Mouse (Mus musculus) frontal cortex, postnatal 25 days (tissue): ENCODE measurements around the gene Bud13.
"Not testable (repeated sequence)": the region's sequence is repeated elsewhere in the genome, so short reads cannot be mapped to it uniquely, and the experiment has no call there.

Source experiments
- DNase-seq, 2 experiments: peaks; one replicate each; pipeline ENCODE4 v3.0.0; 2022; ENCODE audit warnings: low spot score in 2 of 2

Bud13 gene

DNA sequence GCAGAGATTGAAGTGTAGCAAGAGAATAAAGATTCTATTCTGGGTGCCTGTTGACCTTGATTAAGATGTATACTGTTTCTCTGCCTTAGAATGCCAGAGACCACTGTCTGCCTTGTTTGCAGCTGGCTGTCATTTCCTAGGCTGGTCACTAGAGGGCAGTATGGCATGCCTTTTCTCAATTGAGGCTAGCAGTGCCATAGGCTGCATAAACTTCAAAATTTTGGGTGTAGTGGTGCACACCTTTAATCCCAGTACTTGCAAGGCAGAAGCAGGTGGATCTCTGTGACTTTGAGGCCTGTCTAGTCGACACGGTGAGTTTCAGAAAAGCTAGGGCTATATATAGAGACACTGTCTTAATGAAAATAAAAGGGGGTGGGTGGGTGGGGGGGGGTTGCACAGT, 19.3 kb downstream of the Bud13 start:
- peak; percentile 29 to 47 for DNase-seq

GRCm38 (mm10) chr9:46309121-46309520, 26.3 kb downstream of the Bud13 start:
- no peak for DNase-seq

DNA sequence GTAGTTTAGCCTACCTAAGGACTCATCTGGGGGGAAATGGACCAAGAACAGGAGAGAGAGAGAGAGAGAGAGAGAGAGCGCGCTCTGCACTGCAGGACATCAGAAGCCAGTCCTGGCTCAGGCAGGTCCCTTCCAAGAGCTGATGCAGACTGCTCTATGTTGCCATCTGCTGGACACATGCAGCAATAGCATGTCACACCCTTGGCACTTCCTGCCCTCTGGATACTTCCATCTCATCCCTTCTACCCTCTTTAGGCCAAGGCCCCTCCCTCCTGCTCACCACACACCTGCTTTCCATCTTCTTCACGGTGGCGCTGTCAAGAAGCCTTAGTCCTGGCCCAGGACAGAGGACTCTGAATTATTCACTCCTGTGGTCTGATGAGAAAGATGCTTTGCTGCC, 31.7 kb downstream of the Bud13 start:
- peak in 1 of 2 experiments; percentile 51 for DNase-seq

DNA sequence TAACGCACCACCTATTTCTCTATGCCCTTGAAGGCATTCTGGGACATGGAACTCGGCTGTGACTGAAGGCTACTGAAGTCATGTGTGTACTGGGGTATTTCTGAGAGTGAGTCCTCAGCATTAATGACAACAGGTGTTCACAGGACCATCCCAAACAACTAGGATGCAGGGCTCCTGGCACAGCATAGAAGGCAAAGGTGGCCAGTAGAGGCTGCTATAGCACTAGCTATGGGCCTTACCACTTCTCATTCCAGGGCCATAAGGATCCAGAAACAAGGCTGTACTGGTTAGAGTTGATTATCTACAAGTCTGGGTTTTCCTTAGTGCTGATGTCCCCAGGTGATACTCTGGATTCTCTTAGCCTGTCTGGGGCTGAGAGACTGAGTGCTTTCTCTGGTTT, 32.1 kb downstream of the Bud13 start:
- no peak for DNase-seq

DNA sequence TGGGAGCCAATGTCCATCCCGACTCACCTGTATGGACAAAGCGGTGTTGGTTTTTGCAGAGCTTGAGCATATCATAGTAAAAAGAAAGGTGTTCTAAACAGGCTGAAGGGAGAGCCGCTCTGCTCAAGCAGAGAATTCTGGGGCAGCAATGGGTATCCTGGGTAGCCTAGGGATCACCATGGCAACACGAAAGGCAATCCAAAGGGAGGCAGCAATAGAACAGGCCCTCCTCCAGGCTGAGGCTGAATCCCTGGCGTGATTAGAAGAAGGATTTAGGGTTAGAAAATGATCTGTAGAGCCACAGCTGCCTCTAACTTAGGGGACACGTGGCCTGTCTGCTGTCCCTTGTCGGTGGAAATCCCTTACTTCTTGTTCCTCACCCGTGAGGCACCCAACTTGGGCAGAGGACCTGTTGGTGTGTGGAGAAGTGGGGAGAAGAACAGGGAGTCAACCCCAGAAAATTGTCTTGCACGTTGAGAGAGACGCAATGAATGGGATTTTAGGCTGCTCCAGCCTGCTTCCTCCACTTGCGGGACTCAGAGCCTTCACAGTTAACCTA, 33.1 kb downstream of the Bud13 start:
- no peak for DNase-seq

DNA sequence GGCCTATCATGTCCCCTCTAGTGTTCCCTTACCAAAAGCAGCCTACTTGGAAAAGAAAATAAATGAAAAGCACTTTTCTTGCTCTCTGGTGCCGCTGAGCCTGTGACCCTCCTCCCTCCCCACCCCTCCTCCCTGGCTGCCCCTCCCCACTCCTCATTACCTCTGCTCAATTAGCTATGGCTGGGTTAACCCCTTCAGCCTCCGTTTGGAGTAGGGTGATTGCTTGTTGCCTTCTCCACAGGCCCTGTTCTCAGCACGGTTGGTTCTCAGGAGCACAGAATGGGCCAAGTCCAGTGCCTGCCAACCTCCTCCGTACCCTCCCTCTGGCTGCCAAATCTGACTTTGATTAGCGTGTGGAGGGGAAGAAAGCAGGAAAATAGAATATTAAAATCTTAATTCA, 33.6 kb downstream of the Bud13 start:
- no peak for DNase-seq

DNA sequence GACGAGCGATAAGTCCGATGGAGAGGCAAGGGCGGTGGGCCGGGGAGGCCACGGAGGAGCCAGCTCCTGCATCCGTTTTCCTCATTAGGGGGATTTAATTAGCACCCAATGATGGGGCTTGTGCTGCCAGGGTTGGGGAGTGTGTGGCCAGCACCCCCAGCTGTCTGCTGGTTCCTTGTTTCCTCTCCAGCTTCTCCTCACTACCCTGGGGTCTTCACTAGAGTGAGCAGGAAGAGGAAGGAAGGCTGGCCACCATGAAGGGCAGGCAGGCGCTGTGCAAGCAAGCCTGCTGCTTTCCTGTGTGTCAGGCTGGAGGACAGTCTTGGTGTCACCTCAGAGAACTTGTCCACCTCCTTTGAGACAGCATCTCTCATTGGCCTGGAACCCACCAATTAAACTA, 34.1 kb downstream of the Bud13 start:
- DNase-seq, result no peak

- no peak for DNase-seq
Measured at GRCm38 (mm10) chr9:46317957-46318356, 35.1 kb downstream of the Bud13 start.

DNA sequence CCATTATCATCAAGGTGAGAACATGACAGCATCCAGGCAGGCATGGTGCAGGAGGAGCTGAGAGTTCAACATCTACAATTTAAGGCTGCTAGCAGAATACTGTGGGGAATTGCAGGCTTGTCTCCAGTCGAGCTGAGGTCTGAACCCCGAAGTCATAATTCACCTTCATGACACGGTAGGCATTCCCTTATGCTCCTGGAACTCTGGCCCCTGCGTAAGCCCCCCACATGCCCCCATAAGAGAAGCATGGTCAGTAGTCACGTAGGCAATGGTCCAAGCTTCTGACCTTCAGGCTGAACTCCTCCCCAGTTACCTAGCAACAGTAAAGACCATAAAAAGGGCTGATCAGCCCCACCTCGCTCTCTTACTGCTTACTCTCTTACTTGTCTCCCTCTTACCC, 37.1 kb downstream of the Bud13 start, which contains the start of gene 4931429L15Rik:
Gene 4931429L15Rik, minus strand, starts transcription at position 101 of the 400 bp plus-strand sequence.
- DNase-seq, result not testable (repeated sequence)

DNA sequence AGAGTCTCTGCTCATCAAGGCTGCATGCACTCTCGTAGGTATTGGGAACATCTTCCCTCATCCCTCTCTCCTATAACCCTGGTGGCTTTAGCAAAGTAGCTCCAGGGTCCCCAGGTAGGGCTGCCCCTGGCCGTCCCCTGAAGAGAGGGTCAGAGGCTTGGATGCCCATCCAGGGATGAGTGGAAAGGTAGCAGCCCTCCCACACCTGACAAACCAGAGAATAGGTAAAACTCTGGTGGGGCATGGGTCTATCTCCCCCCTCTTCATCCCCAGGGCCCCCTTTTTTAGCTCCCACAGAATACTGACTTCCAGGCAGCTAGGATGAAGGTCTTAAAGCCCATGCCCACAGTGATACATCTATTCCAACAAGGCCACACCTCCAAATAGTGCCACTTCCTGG, 37.7 kb downstream of the Bud13 start:
- no peak for DNase-seq

DNA sequence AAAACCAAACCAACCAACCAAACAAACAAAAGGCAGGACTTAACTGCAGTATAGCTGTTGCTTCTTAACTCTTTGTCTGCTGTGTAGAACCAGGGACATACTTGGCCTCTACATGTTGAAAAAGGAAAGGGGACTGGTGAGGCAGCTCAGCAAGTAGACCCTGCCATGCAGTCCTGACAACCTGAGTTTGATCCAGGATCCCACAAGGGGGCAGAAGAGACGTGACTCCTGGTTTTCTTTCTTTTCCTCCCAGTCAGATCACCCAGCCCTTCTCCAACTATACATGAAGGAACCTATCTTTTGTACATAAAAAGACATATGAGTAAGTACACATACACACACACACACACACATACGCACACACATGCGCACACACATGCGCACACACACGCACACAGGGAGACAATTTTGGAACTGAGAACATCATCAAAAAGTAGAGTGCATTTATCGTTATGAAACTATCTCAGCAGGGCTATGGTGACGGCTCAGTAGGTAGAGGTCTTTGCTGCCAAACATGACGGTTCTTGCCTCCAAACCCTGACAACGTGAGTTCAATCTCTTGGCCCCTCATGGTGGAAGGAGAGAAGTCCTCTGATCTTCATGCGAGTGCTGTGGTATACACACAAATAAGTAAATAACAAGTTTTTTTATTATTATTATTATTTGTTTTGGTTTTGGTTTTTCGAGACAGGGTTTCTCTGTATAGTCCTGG, 44.0 kb downstream of the Bud13 start:
- DNase-seq, result no peak

GRCm38 (mm10) chr9:46327706-46328571, 45.1 kb downstream of the Bud13 start:
- DNase-seq, result no peak

GRCm38 (mm10) chr9:46328572-46329249, 45.9 kb downstream of the Bud13 start:
- peak in 1 of 2 experiments; percentile 51 for DNase-seq

- DNase-seq, result no peak
Measured at GRCm38 (mm10) chr9:46329250-46329648, 46.4 kb downstream of the Bud13 start.

GRCm38 (mm10) chr9:46329801-46330585, 47.2 kb downstream of the Bud13 start:
- no peak for DNase-seq

GRCm38 (mm10) chr9:46330586-46330895, 47.7 kb downstream of the Bud13 start:
- no peak for DNase-seq

GRCm38 (mm10) chr9:46331301-46331700, 48.5 kb downstream of the Bud13 start:
- DNase-seq, result no peak

GRCm38 (mm10) chr9:46334471-46335025, 51.7 kb downstream of the Bud13 start:
- no peak for DNase-seq

GRCm38 (mm10) chr9:46335461-46335995, 52.7 kb downstream of the Bud13 start:
- DNase-seq, result no peak

- not testable (repeated sequence) for DNase-seq
Measured at GRCm38 (mm10) chr9:46336294-46336693, 53.5 kb downstream of the Bud13 start.

GRCm38 (mm10) chr9:46337331-46337730, 54.5 kb downstream of the Bud13 start:
- no peak for DNase-seq
